ENCODE assay signal across 22 mouse cellular contexts in the genomic region with DNA sequence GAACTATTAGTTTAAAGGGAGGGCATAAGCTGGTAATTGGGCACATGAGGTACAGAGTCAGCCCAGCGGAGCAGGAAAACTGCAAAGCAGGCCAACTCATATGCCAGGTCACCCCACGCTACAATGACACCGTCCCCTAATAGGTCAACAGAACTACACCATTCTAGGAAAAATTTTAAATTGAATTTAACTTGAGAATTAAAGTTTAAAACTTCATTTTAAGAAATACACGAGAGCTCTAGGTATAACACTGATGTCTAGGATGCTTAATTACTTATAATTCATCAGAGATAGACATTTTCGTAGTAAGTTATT.
DNase-seq lines count a peak whose midpoint lies in the region; ATAC-seq and TF ChIP-seq lines count a peak whose summit lies in the region.
"Had no signal": no experiment of that assay in that cellular context is flagged by ENCODE, and none has a peak within 500 bp of the region (broad histone marks: within the 10 kb centered on the region; RNA-seq: fewer than 3 reads in every experiment).

No protein-coding gene starts in this region.

- no peak for TF ChIP-seq CTCF in hindbrain, postnatal 0 days (IDR thresholded peaks at IDR 0.05; ENCODE audit: low read depth)

- H3K4me3 ChIP-seq in forebrain, embryonic 13.5 days: no peak overlapping the region
- H3K4me3 ChIP-seq in forebrain, embryonic 16.5 days (replicated peaks; ENCODE audit: low read length): no peak overlapping the region
- H3K4me3 ChIP-seq in hindbrain, postnatal 0 days (ENCODE audit: low read length): no peak overlapping the region
- no peak overlapping the region for H3K4me3 ChIP-seq in hindbrain, embryonic 13.5 days
- H3K4me3 ChIP-seq: embryonic facial prominence, embryonic 13.5 days; forebrain, embryonic 10.5 days; heart, adult 2 months; heart, embryonic 10.5 days; heart, embryonic 13.5 days; hindbrain, embryonic 12.5 days had no signal

- H3K4me2 ChIP-seq in forebrain, embryonic 13.5 days: no peak overlapping the region
- no peak overlapping the region for H3K4me2 ChIP-seq in forebrain, embryonic 16.5 days (ENCODE audit: low read length)
- H3K4me2 ChIP-seq in hindbrain, postnatal 0 days (ENCODE audit: low read depth, low read length): no peak overlapping the region
- H3K4me2 ChIP-seq in hindbrain, embryonic 13.5 days: no peak overlapping the region
- H3K4me2 ChIP-seq: embryonic facial prominence, embryonic 13.5 days; heart, embryonic 13.5 days; hindbrain, embryonic 12.5 days had no signal

- ATAC-seq in forebrain, embryonic 13.5 days: no peak
- ATAC-seq in forebrain, embryonic 16.5 days: no peak
- ATAC-seq in hindbrain, postnatal 0 days: 0 out of 2 replicates have a peak, but pooled peaks have one; percentile 5
- no peak for ATAC-seq in hindbrain, embryonic 13.5 days (ENCODE audit: low FRiP score)
- ATAC-seq: activated CD4-positive, CD25-positive, alpha-beta regulatory T cell, adult 4 months; intestine, postnatal 0 days had no signal

- peak overlapping the region; percentile 78 for H3K27ac ChIP-seq in forebrain, embryonic 13.5 days
- H3K27ac ChIP-seq in forebrain, embryonic 16.5 days (ENCODE audit: low read length): no peak overlapping the region
- no peak overlapping the region for H3K27ac ChIP-seq in hindbrain, postnatal 0 days
- no peak overlapping the region for H3K27ac ChIP-seq in hindbrain, embryonic 13.5 days
- H3K27ac ChIP-seq: embryonic facial prominence, embryonic 13.5 days; forebrain, embryonic 10.5 days; heart, adult 2 months; heart, embryonic 10.5 days; heart, embryonic 13.5 days; hindbrain, embryonic 12.5 days had no signal

- peak; percentile 47 for DNase-seq in cerebellum, adult 11-12 months
- DNase-seq in cerebellum, adult 8-10 months: no peak
- peak; percentile 49 to 51 for DNase-seq in cerebellum, postnatal 10 days
- DNase-seq in cerebellum, adult 9-10 months: no peak
- no peak for DNase-seq in hindbrain, postnatal 0 days (ENCODE audit: low spot score)
- DNase-seq: adrenal gland, adult 8-10 months; gastrocnemius, postnatal 10 days; gastrocnemius, postnatal 36 days; heart, adult 2 months; heart, postnatal 14 days; heart, postnatal 4 days; kidney, adult 2 months had no signal

- WGBS in forebrain, embryonic 13.5 days: 74% methylated on average over 5 of the region's 5 CpGs
- 64% methylated on average over 5 of the region's 5 CpGs for WGBS in forebrain, embryonic 16.5 days
- 74% methylated on average over 5 of the region's 5 CpGs for WGBS in hindbrain, postnatal 0 days
- WGBS in hindbrain, embryonic 13.5 days: 92% methylated on average over 5 of the region's 5 CpGs

- H3K27me3 ChIP-seq in forebrain, embryonic 13.5 days: no peaks in the 10 kb centered on the region
- no peaks in the 10 kb centered on the region for H3K27me3 ChIP-seq in forebrain, embryonic 16.5 days (replicated peaks; ENCODE audit: control insufficient read depth, insufficient read depth, low read length)
- no peaks in the 10 kb centered on the region for H3K27me3 ChIP-seq in hindbrain, postnatal 0 days (ENCODE audit: insufficient read depth, low read length)
- H3K27me3 ChIP-seq in hindbrain, embryonic 13.5 days: no peaks in the 10 kb centered on the region
- H3K27me3 ChIP-seq: embryonic facial prominence, embryonic 13.5 days; heart, embryonic 13.5 days; hindbrain, embryonic 12.5 days had no signal

- H3K9ac ChIP-seq in forebrain, embryonic 13.5 days: no peak overlapping the region
- no peak overlapping the region for H3K9ac ChIP-seq in forebrain, embryonic 16.5 days (replicated peaks; ENCODE audit: low read depth, low read length)
- no peak overlapping the region for H3K9ac ChIP-seq in hindbrain, postnatal 0 days (replicated peaks; ENCODE audit: low read length)
- H3K9ac ChIP-seq in hindbrain, embryonic 13.5 days: no peak overlapping the region
- H3K9ac ChIP-seq: embryonic facial prominence, embryonic 13.5 days; heart, embryonic 13.5 days; hindbrain, embryonic 12.5 days had no signal

- H3K9me3 ChIP-seq in forebrain, embryonic 13.5 days (replicated peaks): no peaks in the 10 kb centered on the region
- no peaks in the 10 kb centered on the region for H3K9me3 ChIP-seq in forebrain, embryonic 16.5 days (ENCODE audit: control insufficient read depth, low read length)
- no peaks in the 10 kb centered on the region for H3K9me3 ChIP-seq in hindbrain, postnatal 0 days (ENCODE audit: low read length)
- no peaks in the 10 kb centered on the region for H3K9me3 ChIP-seq in hindbrain, embryonic 13.5 days
- H3K9me3 ChIP-seq: embryonic facial prominence, embryonic 13.5 days; forebrain, embryonic 10.5 days; heart, embryonic 10.5 days; heart, embryonic 13.5 days; hindbrain, embryonic 12.5 days had no signal

- peaks cover 24% of the 10 kb centered on the region for H3K4me1 ChIP-seq in forebrain, embryonic 13.5 days
- peaks cover 14% of the 10 kb centered on the region for H3K4me1 ChIP-seq in forebrain, embryonic 16.5 days (replicated peaks; ENCODE audit: control insufficient read depth, insufficient read depth, low read length)
- 0 out of 2 replicates have a peak, but pooled peaks cover 4% of the 10 kb centered on the region for H3K4me1 ChIP-seq in hindbrain, postnatal 0 days (ENCODE audit: insufficient read depth, low read length)
- H3K4me1 ChIP-seq in hindbrain, embryonic 13.5 days (replicated peaks): peaks cover 10% of the 10 kb centered on the region
- H3K4me1 ChIP-seq: heart, embryonic 10.5 days; heart, embryonic 13.5 days had no signal

- no peaks in the 10 kb centered on the region for H3K36me3 ChIP-seq in forebrain, embryonic 13.5 days (ENCODE audit: poor library complexity, severe bottlenecking)
- no peaks in the 10 kb centered on the region for H3K36me3 ChIP-seq in forebrain, embryonic 16.5 days (ENCODE audit: control insufficient read depth, insufficient read depth)
- H3K36me3 ChIP-seq in hindbrain, postnatal 0 days (ENCODE audit: insufficient read depth, low read length): no peaks in the 10 kb centered on the region
- peaks cover 2% of the 10 kb centered on the region; the same call in 1 of the 2 replicates for H3K36me3 ChIP-seq in hindbrain, embryonic 13.5 days
- H3K36me3 ChIP-seq: heart, embryonic 10.5 days; heart, embryonic 13.5 days; hindbrain, embryonic 12.5 days had no signal

Comparison
In these comparisons a context has a peak if more than half of its experiments do, and no peak if none do; other contexts are left out.
1. DNase-seq: peak in cerebellum, adult 11-12 months (single experiment) and cerebellum, postnatal 10 days (2 of 2); none in cerebellum, adult 8-10 months (single experiment), cerebellum, adult 9-10 months (single experiment) and hindbrain, postnatal 0 days (single experiment).